Mouse (Mus musculus): ENCODE measurements around the gene Defb23. TPM values are rescaled to one million over a fixed set of nuclear protein-coding genes. Genes with fewer than 3 reads are reported as not detected.
A peak's percentile ranks its signal among the peaks of the same experiment; 100 is the strongest.

Gene Defb23
- total and polyA plus RNA-seq, 3 experiments: not detected

DNA sequence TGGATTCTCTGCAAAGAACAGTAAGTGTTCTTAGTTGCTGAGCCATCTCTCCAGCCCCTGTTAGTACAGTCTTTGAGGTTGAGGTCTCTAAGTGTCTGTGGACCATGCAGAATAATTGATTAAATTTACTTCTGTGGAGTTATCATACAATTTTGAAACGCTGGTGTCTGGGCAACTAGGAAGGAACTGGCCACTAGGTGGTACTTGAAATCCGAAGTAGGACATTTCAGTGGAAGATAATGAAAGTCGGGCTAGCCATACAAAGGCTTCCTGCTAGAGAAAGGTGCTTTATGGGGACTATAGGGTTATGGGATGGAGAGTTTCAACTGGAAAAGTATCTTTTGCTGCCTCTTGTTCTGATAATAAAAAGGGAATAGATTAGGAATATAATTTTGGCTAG is 8.0 kb upstream of the Defb23 start:
- Histone ChIP-seq H3K27me3 (ENCODE audit: control insufficient read depth in 1 of 2, insufficient read depth in 2 of 2, low read length in 2 of 2) (peaks cover 4 to 11% of the 10 kb centered on the region in 2 experiments), H3K9ac (ENCODE audit: control insufficient read depth, low read depth, low read length, poor library complexity, severe bottlenecking) (no peak overlapping the region), H3K4me1 (ENCODE audit: control insufficient read depth in 1 of 2, insufficient read depth in 2 of 2, low read length in 2 of 2) (no peaks in the 10 kb centered on the region), H3K4me3 (ENCODE audit: control insufficient read depth in 1 of 2, insufficient read depth in 1 of 2, low read depth in 2 of 2, low read length in 2 of 2) (no peak overlapping the region), H3K27ac (ENCODE audit: control insufficient read depth, low read depth, low read length) (no peak overlapping the region), H3K36me3 (ENCODE audit: control insufficient read depth in 1 of 2, insufficient read depth in 2 of 2, low read length in 2 of 2) (no peaks in the 10 kb centered on the region), H3K9me3 (replicated peaks; ENCODE audit: insufficient read depth, low read length) (no peaks in the 10 kb centered on the region), H3K79me2 (ENCODE audit: control insufficient read depth, insufficient read depth, low read length, poor library complexity) (no peaks in the 10 kb centered on the region)
- TF ChIP-seq USF1 (IDR thresholded peaks at IDR 0.05; ENCODE audit: low read depth, low read length) (no peak), MEF2A (IDR thresholded peaks at IDR 0.05; ENCODE audit: extremely low read depth, insufficient replicate concordance, low read depth, low read length, poor library complexity, severe bottlenecking) (no peak), TCF12 (IDR thresholded peaks at IDR 0.05; ENCODE audit: low read depth, low read length) (no peak), BHLHE40 (IDR thresholded peaks at IDR 0.05; ENCODE audit: borderline replicate concordance, low read depth, low read length) (no peak), CHD1 (IDR thresholded peaks at IDR 0.05; ENCODE audit: low read depth, low read length) (no peak), NRF1 (IDR thresholded peaks at IDR 0.05; ENCODE audit: insufficient read depth, low read depth, low read length, poor library complexity, severe bottlenecking) (no peak), SMC3 (IDR thresholded peaks at IDR 0.05; ENCODE audit: low read depth, low read length) (peak; percentile 41), ZNF384 (IDR thresholded peaks at IDR 0.05; ENCODE audit: low read depth, low read length) (no peak), CTCF (IDR thresholded peaks at IDR 0.05 in 2 of 3, conservative IDR thresholded peaks at IDR 0.05 in 1 of 3; ENCODE audit: control insufficient read depth in 1 of 3, insufficient read depth in 1 of 3, low read depth in 2 of 3, low read length in 3 of 3, poor library complexity in 1 of 3, severe bottlenecking in 1 of 3) (peak in 2 of 3 experiments; percentile 10 to 50; a peak in 3 of 6 replicates), KAT2A (conservative IDR thresholded peaks at IDR 0.05; ENCODE audit: low read depth, low read length) (no peak), GABPA (IDR thresholded peaks at IDR 0.05; ENCODE audit: low read depth, low read length) (no peak), ZKSCAN1 (IDR thresholded peaks at IDR 0.05; ENCODE audit: low read depth, low read length) (no peak), RAD21 (IDR thresholded peaks at IDR 0.05; ENCODE audit: low read depth, low read length) (peak; percentile 36), ETS1 (IDR thresholded peaks at IDR 0.05; ENCODE audit: low read depth, low read length) (no peak), JUND (IDR thresholded peaks at IDR 0.05; ENCODE audit: low read depth, low read length) (no peak), MAZ (IDR thresholded peaks at IDR 0.05; ENCODE audit: low read depth, low read length) (no peak), HCFC1 (IDR thresholded peaks at IDR 0.05; ENCODE audit: low read depth, low read length) (no peak)
- DNase-seq (ENCODE audit: low read depth, low spot score): peak; percentile 20

DNA sequence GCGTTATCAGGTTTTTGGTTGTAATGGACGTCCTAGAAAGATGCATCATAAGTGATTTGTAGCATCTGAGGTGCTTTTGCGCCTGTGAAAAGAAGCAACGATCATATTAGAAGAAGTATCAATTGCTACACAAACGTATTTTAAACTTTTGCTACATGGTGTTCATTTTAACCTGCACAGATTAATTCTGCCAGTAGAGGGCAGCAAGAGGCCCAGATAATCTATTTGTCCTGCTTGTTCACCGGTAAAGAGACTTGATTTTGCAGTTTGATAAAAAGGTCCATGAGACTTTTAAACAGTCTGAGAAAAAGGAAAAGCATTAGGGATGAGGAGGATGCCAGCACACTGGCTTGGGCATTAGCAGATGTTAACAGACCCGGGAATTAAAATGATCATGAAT is 6.6 kb upstream of the Defb23 start:
- no peak overlapping the region for H3K9ac ChIP-seq (ENCODE audit: control insufficient read depth, low read depth, low read length, poor library complexity, severe bottlenecking)
- no peaks in the 10 kb centered on the region for H3K79me2 ChIP-seq (ENCODE audit: control insufficient read depth, insufficient read depth, low read length, poor library complexity)
- DNase-seq (ENCODE audit: low read depth, low spot score): peak; percentile 62
- no peaks in the 10 kb centered on the region for H3K4me1 ChIP-seq (ENCODE audit: control insufficient read depth in 1 of 2, insufficient read depth in 2 of 2, low read length in 2 of 2)
- no peaks in the 10 kb centered on the region for H3K9me3 ChIP-seq (replicated peaks; ENCODE audit: insufficient read depth, low read length)
- no peaks in the 10 kb centered on the region for H3K36me3 ChIP-seq (ENCODE audit: control insufficient read depth in 1 of 2, insufficient read depth in 2 of 2, low read length in 2 of 2)
- H3K27me3 ChIP-seq (ENCODE audit: control insufficient read depth in 1 of 2, insufficient read depth in 2 of 2, low read length in 2 of 2): peaks cover 4 to 11% of the 10 kb centered on the region in 2 experiments
- peak overlapping the region in 1 of 2 experiments; percentile 37; a peak in 1 of 4 replicates for H3K4me3 ChIP-seq (ENCODE audit: control insufficient read depth in 1 of 2, insufficient read depth in 1 of 2, low read depth in 2 of 2, low read length in 2 of 2)
- H3K27ac ChIP-seq (ENCODE audit: control insufficient read depth, low read depth, low read length): no peak overlapping the region
- TF ChIP-seq HCFC1 (IDR thresholded peaks at IDR 0.05; ENCODE audit: low read depth, low read length): no peak
- no peak for TF ChIP-seq E2F4 (IDR thresholded peaks at IDR 0.05; ENCODE audit: borderline replicate concordance, low read depth, low read length)
- no peak for TF ChIP-seq TCF12 (IDR thresholded peaks at IDR 0.05; ENCODE audit: low read depth, low read length)
- TF ChIP-seq GATA1 (IDR thresholded peaks at IDR 0.05; ENCODE audit: low read depth, low read length): peak; percentile 65; the same call in 1 of the 2 replicates
- peak; percentile 69 for TF ChIP-seq SMC3 (IDR thresholded peaks at IDR 0.05; ENCODE audit: low read depth, low read length)
- no peak for TF ChIP-seq GABPA (IDR thresholded peaks at IDR 0.05; ENCODE audit: low read depth, low read length)
- TF ChIP-seq POLR2A (IDR thresholded peaks at IDR 0.05; ENCODE audit: control insufficient read depth in 1 of 2, insufficient read depth in 1 of 2, low read depth in 1 of 2, low read length in 2 of 2, poor library complexity in 1 of 2): no peak
- TF ChIP-seq POLR2AphosphoS2 (IDR thresholded peaks at IDR 0.05; ENCODE audit: low read length): no peak
- no peak for TF ChIP-seq NELFE (IDR thresholded peaks at IDR 0.05; ENCODE audit: low read depth, low read length)
- TF ChIP-seq TAL1 (IDR thresholded peaks at IDR 0.05; ENCODE audit: low read length): no peak
- TF ChIP-seq RCOR1 (IDR thresholded peaks at IDR 0.05; ENCODE audit: low read depth, low read length): no peak
- TF ChIP-seq NRF1 (IDR thresholded peaks at IDR 0.05; ENCODE audit: insufficient read depth, low read depth, low read length, poor library complexity, severe bottlenecking): no peak
- no peak for TF ChIP-seq MEF2A (IDR thresholded peaks at IDR 0.05; ENCODE audit: extremely low read depth, insufficient replicate concordance, low read depth, low read length, poor library complexity, severe bottlenecking)
- TF ChIP-seq CTCF (IDR thresholded peaks at IDR 0.05 in 2 of 3, conservative IDR thresholded peaks at IDR 0.05 in 1 of 3; ENCODE audit: control insufficient read depth in 1 of 3, insufficient read depth in 1 of 3, low read depth in 2 of 3, low read length in 3 of 3, poor library complexity in 1 of 3, severe bottlenecking in 1 of 3): peak; percentile 22 to 83 (median 79); a peak in 4 of 6 replicates
- no peak for TF ChIP-seq USF2 (IDR thresholded peaks at IDR 0.05; ENCODE audit: borderline replicate concordance in 1 of 2, insufficient read depth in 1 of 2, low read depth in 1 of 2, low read length in 2 of 2)
- peak; percentile 66 for TF ChIP-seq RAD21 (IDR thresholded peaks at IDR 0.05; ENCODE audit: low read depth, low read length)
- TF ChIP-seq ZKSCAN1 (IDR thresholded peaks at IDR 0.05; ENCODE audit: low read depth, low read length): no peak
- TF ChIP-seq EP300 (IDR thresholded peaks at IDR 0.05; ENCODE audit: low read depth in 1 of 2, low read length in 2 of 2): no peak
- no peak for TF ChIP-seq CHD1 (IDR thresholded peaks at IDR 0.05; ENCODE audit: low read depth, low read length)
- TF ChIP-seq ZC3H11A (IDR thresholded peaks at IDR 0.05; ENCODE audit: low read depth, low read length): peak; percentile 38; the same call in 1 of the 2 replicates
- no peak for TF ChIP-seq USF1 (IDR thresholded peaks at IDR 0.05; ENCODE audit: low read depth, low read length)
- TF ChIP-seq ZMIZ1 (IDR thresholded peaks at IDR 0.05; ENCODE audit: low read depth, low read length): no peak
- TF ChIP-seq BHLHE40 (IDR thresholded peaks at IDR 0.05; ENCODE audit: borderline replicate concordance, low read depth, low read length): no peak
